Mouse (Mus musculus): ENCODE measurements at regions not wholly inside any gene's neighbourhood (a gene's known extent, or its start where the extent isn't known, plus 50 kb on each side); places are given as distances from the start of the nearest gene placed in this dataset.

DNA sequence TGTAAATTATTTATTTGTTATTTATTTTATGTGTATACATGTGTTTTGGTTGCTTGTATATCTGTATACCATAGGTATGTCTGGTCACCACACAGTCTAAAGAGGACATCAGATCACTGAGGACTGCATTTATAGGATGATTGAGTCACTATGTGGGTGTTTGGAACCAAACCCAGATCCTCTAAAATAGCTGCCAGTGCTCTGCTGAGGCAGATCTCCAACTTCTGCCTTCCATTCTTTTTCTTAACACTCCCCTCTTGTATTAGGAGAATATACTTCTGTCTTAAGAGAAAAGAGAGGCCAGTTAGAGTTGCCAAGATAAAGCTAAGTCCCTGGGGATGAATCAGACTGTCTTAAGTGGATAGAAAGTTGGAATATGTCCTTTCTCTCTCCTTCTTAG is 424.2 kb downstream of the Cntn6 start:
- DNase-seq (ENCODE audit: low read depth, low spot score): no peak

DNA sequence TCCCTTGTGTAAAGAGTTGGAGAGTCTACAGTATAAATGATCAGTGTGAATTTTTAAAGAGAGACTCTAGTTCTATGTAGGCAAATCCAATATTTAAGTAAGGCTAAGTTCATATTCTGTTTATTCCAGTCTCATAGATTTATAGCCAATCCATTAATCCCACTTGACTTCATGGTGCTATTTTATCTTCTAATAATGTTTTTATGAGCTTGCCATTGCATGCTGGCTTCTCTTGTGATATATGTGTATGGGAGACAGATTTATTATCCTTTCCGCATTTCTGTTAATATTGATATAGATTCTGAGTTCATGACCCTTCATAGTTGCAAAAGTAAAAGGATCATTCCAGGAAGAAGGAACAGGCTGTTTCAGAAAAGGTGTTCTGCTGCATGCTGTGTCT is 430.0 kb downstream of the Cntn6 start:
- DNase-seq (ENCODE audit: low read depth, low spot score): no peak

DNA sequence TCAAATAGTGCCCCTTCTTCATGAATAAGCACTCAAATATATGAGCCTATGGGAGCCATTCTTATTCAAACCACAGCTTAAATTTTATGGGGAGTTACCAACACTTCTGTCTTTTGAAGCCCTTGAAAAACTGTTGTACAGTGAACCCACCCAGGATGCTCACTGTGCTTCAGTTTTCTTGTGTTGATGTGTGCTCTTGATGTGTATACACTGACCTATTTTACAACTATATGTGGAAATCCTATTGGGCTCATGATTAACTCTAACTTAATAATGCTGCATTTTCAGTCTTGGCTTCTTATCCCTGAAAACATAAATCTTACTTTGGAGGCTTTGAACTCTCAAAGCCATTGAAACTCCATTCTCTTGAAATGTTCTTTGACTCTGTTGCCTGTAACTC is 433.5 kb downstream of the Cntn6 start:
- DNase-seq (ENCODE audit: low read depth, low spot score): no peak

DNA sequence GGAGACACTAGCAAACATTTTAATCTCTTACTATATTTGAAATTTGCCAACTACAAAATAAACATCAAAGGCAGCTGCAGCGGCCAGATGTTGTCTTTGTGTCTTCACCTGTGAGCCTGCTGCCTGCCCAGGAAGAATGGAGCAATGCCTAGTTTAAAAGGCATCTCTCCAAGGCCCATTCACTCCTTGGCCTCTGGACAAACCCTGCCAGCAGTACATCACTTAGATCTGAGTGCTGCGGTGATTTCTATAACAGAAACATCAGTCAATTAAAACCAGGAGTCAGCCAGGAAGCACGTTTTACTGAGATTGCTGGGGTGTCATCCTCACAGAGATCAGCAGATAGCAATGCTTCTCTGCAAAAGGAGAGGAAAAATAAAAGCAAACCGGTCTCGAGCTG is 437.7 kb downstream of the Cntn6 start:
- DNase-seq (ENCODE audit: low read depth, low spot score): no peak

DNA sequence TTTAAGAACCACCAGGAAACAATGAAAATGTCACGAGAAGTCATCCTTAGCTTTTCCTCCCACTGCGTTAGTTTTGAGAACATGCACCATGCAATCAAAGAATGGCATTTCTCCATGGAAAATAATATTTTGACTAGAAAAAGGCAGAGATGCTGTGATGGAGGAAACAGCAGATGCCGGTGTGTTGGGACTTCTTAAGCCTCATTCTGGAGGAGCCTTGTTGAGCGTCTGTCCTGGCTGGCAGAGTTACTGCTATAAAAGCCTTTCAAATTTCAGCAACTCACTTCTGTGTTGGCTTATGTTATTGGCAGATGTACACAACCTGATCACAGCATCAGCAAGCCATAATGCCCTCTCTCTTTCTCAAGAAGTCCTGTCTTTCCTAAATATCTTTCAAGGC is 439.6 kb downstream of the Cntn6 start:
- DNase-seq (ENCODE audit: low read depth, low spot score): no peak

DNA sequence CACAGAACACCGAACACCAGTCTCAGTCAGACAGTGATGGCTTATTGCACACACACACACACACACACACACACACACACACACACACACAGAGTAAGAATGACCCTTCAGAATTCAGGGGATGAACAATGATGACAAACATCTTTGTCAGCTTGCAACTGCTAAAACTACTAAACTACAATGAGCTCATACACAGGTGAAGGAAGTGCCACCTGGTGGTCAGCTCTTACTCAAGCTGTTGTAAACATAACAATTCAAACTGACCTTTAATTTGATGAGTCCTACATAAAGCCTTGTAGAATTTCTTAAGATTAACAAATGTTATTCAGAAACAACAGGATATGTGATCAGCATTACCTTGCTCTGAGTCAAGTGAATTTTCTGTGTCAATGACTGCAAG is 446.5 kb downstream of the Cntn6 start:
- DNase-seq (ENCODE audit: low read depth, low spot score): no peak

DNA sequence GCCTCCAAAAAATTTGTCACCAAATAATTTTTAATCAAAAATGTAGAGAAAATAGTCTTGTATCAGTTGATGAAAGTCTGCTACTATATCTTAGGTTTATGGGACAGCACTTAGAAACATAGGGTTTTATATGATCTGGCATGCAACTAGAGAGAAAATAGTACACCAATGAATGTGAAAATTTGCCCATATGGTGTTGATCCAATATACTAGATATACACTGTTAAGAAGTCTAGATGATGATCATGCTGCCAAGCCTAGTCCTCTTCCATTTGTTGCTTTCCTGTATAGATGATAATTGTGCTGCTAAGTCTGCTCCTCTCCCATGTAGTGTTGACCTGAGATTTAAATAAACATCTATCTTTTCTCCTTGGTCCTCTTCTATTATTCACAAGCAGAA is 481.9 kb downstream of the Cntn6 start:
- no peak for DNase-seq (ENCODE audit: low read depth, low spot score)

DNA sequence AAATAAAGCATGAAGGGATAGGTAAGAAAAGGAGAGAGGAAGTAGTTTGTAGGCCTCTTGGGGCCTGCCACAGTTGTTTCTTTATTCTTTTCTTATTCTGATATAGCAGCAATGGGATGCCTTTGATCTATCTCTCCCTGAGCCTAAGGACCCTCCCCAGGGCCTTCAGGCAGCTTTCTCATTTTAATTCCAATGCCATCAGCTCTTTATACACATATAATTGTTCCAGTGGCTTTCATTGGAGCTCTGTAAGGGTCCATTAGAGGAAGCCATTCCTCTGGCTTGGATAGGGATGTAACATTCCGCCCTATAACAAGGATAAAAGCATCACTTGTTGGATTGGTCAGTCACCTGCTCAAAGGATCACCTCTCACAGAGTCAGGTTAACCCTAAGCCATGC is 491.6 kb downstream of the Cntn6 start:
- no peak for DNase-seq (ENCODE audit: low read depth, low spot score)

DNA sequence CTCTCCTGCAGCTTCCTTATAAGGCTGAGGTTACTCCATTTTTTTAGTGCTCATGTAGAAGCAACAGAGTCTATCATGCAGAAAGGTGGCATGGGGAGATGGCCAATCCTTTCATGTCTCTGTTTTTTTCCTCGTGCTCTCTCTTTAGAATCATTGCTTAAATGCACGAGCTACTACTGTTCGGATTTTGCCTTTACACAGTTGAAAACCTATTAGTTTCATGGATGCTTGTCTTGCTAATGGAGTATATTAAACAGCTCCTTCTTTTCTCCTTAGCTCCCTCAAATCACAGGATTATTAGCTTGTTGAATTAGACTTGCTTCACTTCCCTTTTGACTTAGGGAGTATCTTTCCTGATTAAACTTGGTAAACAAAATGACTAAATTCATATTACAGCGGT is 497.3 kb downstream of the Cntn6 start:
- DNase-seq (ENCODE audit: low read depth, low spot score): no peak

DNA sequence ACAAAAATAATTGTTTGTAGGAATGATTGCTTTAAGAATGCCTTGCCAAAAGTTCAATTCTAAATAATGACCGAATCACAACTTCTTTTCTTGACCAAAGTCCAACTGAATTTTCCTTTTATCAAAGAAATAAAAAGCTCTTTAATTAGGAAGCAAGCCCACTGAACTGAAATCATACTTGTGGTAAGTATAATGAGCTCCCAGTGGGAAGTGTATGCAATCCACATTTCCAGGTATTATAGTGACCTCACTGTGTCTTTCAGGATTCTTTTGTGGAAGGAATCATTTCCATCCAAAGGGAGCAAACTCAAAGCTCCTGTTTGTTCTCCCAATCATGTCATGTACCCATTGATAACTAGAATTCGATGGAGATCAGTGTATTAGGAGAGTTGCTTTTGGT is 497.8 kb downstream of the Cntn6 start:
- no peak for DNase-seq (ENCODE audit: low read depth, low spot score)

DNA sequence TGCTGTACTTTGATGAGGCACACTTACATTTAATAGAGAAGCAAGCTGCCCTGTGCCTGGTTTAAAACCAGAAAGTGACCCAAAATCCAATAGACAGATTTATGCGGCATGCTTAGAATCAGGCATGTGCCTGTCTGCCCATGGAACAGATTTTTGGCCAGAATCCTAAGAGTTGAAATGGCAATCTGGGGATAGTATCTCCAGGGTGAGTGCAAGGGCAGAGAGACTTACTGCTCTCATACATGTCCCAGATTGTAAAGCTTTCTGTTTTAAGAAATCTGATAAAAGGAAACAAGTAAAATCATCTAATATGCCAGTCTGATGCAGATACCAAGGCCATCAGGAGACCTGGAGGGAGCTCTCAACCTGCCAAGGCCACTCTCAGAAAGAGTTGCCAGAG is 507.0 kb downstream of the Cntn6 start:
- DNase-seq (ENCODE audit: low read depth, low spot score): no peak

DNA sequence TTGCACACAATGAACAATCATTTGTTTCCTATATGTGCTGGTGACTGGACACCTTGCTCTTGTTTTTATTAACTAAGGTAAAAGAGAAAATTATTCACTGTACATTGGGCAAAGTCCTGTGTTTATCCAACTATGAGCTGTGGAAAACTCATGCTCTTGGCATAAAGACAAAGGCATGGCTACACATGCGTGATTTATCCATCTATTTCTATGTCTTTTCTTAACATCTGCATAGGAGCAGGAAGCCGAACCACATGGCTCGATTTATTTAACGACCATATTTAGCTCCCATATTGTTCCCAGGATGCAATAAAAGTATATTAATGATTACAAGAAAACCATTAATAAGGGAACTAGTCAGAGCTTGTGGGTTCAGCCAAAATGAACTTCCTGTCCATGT is 528.1 kb downstream of the Cntn6 start:
- no peak for DNase-seq (ENCODE audit: low read depth, low spot score)

DNA sequence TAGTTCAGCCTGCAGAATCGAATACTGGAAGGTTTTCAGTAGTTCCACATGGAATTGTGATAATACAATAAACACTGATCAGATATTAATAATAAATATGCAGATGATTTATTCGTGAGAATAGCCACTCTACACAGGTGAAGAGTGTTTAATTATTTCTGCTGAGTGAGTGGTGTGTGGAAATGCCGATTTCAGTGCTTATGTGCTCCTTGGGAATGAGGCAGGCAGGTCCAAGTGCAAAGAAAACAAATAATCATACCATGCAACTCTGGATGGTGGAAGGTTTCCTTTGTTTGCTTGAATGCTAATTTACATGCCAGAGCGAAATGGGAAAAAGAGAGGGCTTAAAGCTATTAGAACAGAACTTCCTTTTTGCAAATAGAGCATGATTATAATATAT is 528.6 kb downstream of the Cntn6 start:
- no peak for DNase-seq (ENCODE audit: low read depth, low spot score)

DNA sequence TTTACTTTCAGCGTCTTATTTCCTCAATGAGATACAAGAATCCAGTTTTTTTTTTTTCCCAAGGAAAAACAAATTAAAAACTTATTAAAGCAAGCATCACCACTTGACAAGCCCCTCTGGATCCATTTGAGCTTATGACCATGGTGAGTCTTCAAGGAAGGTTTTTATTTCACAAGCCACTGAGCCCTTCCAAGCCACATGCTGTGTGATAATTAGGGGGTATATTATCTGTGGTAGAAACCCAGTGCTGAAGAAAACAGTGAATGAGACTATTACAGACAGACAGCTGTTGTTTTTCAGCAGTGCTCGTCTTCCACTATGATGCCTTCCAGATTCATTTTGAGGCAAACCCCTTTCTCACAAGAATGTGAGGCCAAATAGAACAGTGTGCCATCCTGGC is 573.6 kb downstream of the Cntn6 start:
- DNase-seq (ENCODE audit: low read depth, low spot score): no peak

DNA sequence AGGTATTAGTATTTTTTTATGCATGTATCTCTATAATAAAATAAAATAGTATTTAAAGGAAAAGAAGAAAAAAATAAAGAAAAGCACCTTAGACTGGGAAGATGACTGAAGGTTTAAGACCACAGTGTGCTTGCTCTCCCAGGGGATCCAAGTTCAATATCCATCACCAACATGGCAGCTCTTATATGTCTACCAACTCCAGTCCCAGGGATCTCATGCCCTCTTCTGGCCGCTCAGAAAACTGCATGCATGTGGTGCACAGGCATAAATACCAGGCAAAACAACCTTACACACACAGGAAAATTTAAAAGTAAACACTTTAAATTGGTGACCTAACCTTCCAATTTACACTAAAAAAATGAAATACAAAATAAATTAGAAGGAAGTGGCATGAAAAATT is 586.6 kb upstream of the Cntn4 start:
- peak; percentile 20 for DNase-seq (ENCODE audit: low read depth, low spot score)
